Mouse (Mus musculus) lung, postnatal 0 days (tissue): Measurements from ENCODE around the gene Gm10401.

Experiments
- CTCF ChIP-seq: IDR thresholded peaks from 2 replicates; pipeline ENCODE4 v1.5.1; 2016; ENCODE audit warnings: antibody characterized with exemption, mild to moderate bottlenecking
- EP300 ChIP-seq: IDR thresholded peaks from 2 replicates; pipeline ENCODE4 v1.6.1; 2016; ENCODE audit warnings: antibody characterized with exemption, mild to moderate bottlenecking, control low read depth

- TF ChIP-seq CTCF (no peak), EP300 (no peak)
Observed at GRCm38 (mm10) chr5:115126578-115127312, 28.6 kb upstream of the Gm10401 start.
